Mouse (Mus musculus) kidney, embryonic 16.5 days (tissue): ENCODE data around the gene Gm20388. TPM values are rescaled to one million over a fixed set of nuclear protein-coding genes. Genes with fewer than 3 reads are reported as not detected.
A peak's percentile ranks its signal among the peaks of the same experiment; 100 is the strongest.

ENCODE experiments used
- ATAC-seq: fragments of 200-750 bp; cut with Nextera tagmentation; 2 replicates; pipeline ENCODE4 v1.8.0; 2017; ENCODE audit warnings: moderate TSS enrichment; ENCODE audit not compliant: low FRiP score, low TSS enrichment
- H3K27ac ChIP-seq: fragments of 300-500 bp; sonication (generic); 2 replicates; pipeline ENCODE4 v1.5.1; 2014; ENCODE audit warnings: low read length
- H3K27me3 ChIP-seq: fragments of 300-500 bp; sonication (generic); 2 replicates; pipeline ENCODE4 v1.6.1; 2014; ENCODE audit warnings: low read length, control low read depth, mixed read lengths; ENCODE audit not compliant: insufficient read depth
- H3K36me3 ChIP-seq: fragments of 300-500 bp; sonication (generic); 2 replicates; pipeline ENCODE4 v1.6.1; 2014; ENCODE audit warnings: low read length, control low read depth, mixed read lengths; ENCODE audit not compliant: insufficient read depth
- H3K4me1 ChIP-seq: fragments of 300-500 bp; sonication (generic); 2 replicates; pipeline ENCODE4 v1.6.1; 2014; ENCODE audit warnings: low read length, control low read depth, mixed read lengths; ENCODE audit not compliant: insufficient read depth
- H3K4me2 ChIP-seq: fragments of 300-500 bp; sonication (generic); replicated peaks from 2 replicates; pipeline ENCODE4 v1.6.1; 2014; ENCODE audit warnings: low read depth, low read length
- H3K4me3 ChIP-seq: fragments of 300-500 bp; sonication (generic); 2 replicates; pipeline ENCODE4 v1.5.1; 2014; ENCODE audit warnings: mild to moderate bottlenecking, low read length
- H3K9ac ChIP-seq: fragments of 300-500 bp; sonication (generic); replicated peaks from 2 replicates; pipeline ENCODE4 v1.6.1; 2014; ENCODE audit warnings: low read length
- H3K9me3 ChIP-seq: fragments of 300-500 bp; sonication (generic); 2 replicates; pipeline ENCODE4 v1.6.1; 2016; ENCODE audit warnings: low read length, control low read depth
- WGBS: fragments of 180-500 bp; shearing (Covaris S2); extraction: QIAGEN DNeasy Blood & Tissue Kit; methylation state at CpG from one replicate; pipeline ENCODE4 v1.1.7; 2014; 5-methylcytosine and 5-hydroxymethylcytosine counted together
- polyA plus RNA-seq: library from polyadenylated mRNA; unstranded; fragments of >200 nt; fragmentation: Nextera tagmentation; extraction: Ambion mirVana; gene quantifications from 2 replicates; pipeline ENCODE4 v1.2.1, GENCODE M21; 2015

Gm20388 gene
- polyA plus RNA-seq, 1 experiment from 2014 or later = 7.7 TPM

DNA sequence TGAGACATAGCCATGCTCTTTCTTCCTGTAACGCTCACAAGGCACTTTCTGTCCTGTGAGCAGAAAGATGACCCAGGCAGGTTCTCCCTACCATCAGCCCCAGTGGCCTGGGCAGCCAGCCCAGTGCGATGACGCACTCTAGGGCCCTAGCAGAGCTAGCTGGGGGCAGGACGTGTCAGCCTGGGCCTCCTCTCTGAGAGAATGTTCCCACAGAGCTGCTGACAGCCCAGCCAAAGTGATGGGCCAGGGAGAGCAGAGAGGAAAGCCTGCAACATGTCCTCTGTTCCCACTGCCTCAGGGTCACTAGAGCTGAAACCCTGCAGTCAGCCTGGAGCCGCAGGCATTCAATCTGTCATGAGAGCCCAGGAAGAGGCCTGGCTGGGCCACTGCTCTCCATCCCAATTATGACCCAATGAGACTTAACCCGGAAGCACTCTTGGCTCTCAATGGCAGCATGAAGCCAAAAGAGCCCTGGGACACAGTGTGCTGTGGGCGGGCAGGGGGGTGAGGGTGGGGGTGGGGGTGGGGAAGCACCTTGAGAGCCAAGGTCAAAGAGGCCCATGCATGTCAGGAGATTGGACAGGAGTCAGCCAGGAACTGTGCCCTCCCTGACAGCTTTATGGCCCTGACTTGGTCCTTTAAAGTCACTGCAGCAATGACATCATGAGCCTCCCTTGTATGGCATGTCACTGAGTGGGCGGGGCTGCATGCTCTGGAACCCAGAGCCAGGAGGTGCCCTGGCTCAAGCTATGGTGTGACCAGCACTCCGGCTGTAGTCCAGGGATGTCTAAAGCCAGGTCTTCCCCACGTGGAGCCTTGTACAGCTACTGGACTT, 1465.7 kb downstream of the Gm20388 start:
- Histone ChIP-seq H3K9ac (peak overlapping the region; percentile 40; the same call in 1 of the 2 replicates), H3K9me3 (no peaks in the 10 kb centered on the region), H3K27ac (peak overlapping the region; percentile 85), H3K4me2 (no peak overlapping the region), H3K27me3 (no peaks in the 10 kb centered on the region), H3K4me1 (peaks cover 79% of the 10 kb centered on the region), H3K36me3 (no peaks in the 10 kb centered on the region), H3K4me3 (no peak overlapping the region)
- ATAC-seq = peak; percentile 68
- WGBS = 22% methylated on average over 10 of the region's 10 CpGs

DNA sequence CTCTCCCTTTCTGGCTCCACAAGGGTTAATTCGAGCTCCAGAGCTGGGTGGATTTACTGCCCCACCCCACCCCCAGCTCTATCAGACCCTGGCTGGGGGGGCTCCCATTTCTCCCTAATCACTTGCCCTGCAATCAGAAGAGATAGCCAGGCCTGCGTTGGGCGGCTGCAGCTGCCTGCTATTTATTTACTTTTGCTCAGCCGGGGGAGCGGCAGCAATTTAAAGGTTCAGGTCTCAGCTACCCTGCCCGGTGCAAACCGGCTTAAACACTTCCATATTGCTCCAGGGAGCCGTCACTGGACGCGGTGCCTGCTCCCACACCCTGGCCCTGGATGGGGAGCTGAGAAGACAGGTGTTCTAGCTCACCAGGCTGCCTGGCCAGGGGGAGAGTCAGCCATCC, 1467.0 kb downstream of the Gm20388 start:
- no peaks in the 10 kb centered on the region for H3K36me3 ChIP-seq
- no peaks in the 10 kb centered on the region for H3K27me3 ChIP-seq
- peak overlapping the region; percentile 85 for H3K27ac ChIP-seq
- H3K4me2 ChIP-seq = no peak overlapping the region
- H3K4me3 ChIP-seq = no peak overlapping the region
- peak; percentile 80 for ATAC-seq
- WGBS = 11% methylated on average over 10 of the region's 10 CpGs
- H3K9ac ChIP-seq = peak overlapping the region; percentile 40; the same call in 1 of the 2 replicates
- peaks cover 90% of the 10 kb centered on the region for H3K4me1 ChIP-seq
- H3K9me3 ChIP-seq = no peaks in the 10 kb centered on the region

DNA sequence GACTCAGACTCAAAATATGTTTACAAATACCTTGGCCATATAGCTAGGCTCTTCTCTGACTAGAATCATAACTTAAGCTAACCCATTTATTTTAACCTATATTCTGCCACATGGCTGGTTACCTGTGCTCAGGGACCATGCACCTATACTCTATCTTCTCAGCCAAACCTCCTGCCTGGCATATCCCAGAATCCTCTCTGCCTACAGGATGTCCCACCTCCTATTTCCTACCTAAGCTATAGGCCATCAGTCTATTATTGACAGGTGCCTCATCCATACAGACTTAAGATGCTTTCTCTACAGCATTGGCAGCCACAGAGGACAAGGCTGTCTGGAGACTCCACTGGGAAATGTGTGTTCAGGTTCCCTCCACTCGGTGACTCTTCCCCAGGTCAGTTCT, 1468.7 kb downstream of the Gm20388 start:
- Histone ChIP-seq H3K9me3 (no peaks in the 10 kb centered on the region), H3K27me3 (no peaks in the 10 kb centered on the region), H3K9ac (no peak overlapping the region), H3K27ac (no peak overlapping the region; the same call in 1 of the 2 replicates), H3K4me2 (no peak overlapping the region), H3K4me1 (peaks cover 88% of the 10 kb centered on the region), H3K36me3 (no peaks in the 10 kb centered on the region), H3K4me3 (no peak overlapping the region)
- WGBS = 77% methylated on average over 1 of the region's 1 CpGs
- ATAC-seq = no peak

DNA sequence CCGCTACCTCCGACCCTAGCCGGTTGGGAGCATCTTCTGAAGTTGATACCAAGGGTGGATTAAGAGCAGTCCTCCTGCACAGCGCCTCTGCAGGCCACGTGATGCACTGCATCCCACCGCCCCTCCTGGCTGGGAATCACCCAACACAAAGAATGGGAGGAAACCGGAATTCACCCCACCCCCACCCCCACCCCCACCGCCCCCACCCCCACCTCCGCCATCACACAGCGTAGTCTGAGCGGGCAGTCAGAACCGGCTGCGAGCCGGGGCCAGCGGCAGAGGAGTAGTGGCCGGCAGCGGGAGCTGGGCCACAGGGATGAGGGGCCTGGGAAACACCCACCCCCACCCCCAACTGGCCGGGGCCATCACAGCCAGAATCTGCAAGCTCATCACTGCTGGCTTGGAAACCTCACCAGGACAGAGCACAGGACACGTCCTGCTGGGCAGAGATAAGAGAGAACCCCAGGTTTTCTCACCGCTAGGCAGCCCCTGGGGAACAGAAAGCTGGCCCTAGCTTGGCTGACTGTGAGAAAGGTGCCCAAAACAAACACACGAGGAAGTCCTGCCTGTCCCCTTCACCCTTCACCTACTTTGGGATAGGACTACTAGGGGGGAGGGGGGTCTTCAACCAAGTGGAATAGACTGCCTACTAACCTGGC, 1472.1 kb downstream of the Gm20388 start:
- peak overlapping the region; percentile 34 for H3K4me3 ChIP-seq
- peaks cover 62% of the 10 kb centered on the region for H3K4me1 ChIP-seq
- peak overlapping the region; percentile 62 for H3K9ac ChIP-seq
- no peaks in the 10 kb centered on the region for H3K9me3 ChIP-seq
- 1% methylated on average over 20 of the region's 21 CpGs for WGBS
- H3K4me2 ChIP-seq = peak overlapping the region; percentile 59
- no peaks in the 10 kb centered on the region for H3K36me3 ChIP-seq
- no peaks in the 10 kb centered on the region for H3K27me3 ChIP-seq
- peak overlapping the region; percentile 77 for H3K27ac ChIP-seq
- peak; percentile 62 for ATAC-seq

DNA sequence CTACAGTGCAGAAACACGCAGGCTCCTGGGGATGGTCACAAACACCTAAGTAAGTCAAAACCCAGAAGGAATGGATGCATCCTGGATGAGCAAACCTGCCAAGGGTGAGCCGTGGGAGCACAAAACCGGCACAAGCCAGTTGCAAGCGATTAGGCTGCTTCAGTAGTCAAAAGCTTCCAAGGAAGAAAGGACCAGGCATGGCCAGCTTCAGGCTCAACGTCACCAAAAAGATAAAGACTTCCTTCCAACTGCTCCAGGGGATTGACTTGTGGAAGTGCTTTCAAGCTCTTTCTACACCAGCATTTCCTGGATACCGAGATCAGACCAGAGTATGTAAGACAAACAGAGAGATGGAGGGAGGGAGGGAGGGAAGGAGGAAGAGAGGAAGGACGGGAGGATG, 1474.9 kb downstream of the Gm20388 start:
- no peaks in the 10 kb centered on the region for H3K9me3 ChIP-seq
- no peak overlapping the region for H3K9ac ChIP-seq
- H3K27ac ChIP-seq = no peak overlapping the region
- peaks cover 38% of the 10 kb centered on the region for H3K4me1 ChIP-seq
- ATAC-seq = no peak
- peaks cover 10% of the 10 kb centered on the region; the same call in 1 of the 2 replicates for H3K27me3 ChIP-seq
- H3K36me3 ChIP-seq = no peaks in the 10 kb centered on the region
- no peak overlapping the region for H3K4me3 ChIP-seq
- H3K4me2 ChIP-seq = no peak overlapping the region
- 42% methylated on average over 7 of the region's 7 CpGs for WGBS

DNA sequence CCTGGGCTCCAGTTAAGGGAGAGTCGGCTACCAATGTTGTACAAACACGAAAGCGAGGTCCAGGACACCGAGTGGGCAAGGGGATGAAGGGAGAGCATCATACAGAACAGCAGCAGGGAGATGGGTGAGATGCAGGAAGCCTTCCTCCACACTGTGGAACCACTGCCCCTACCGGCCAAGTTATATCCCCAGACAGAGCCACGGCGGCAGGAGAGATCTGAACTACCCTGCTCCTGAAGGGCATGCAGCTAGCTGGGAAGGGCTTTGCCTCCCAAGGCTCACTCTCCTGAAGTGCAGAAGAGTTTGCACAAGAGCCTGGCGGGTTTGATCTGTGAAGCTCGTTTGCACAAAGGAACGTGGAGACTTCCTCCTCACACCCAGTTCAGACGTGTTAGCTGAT, 1480.0 kb downstream of the Gm20388 start:
- no peaks in the 10 kb centered on the region for H3K9me3 ChIP-seq
- no peaks in the 10 kb centered on the region for H3K36me3 ChIP-seq
- peak; percentile 60; the same call in 1 of the 2 replicates for ATAC-seq
- peak overlapping the region; percentile 85 for H3K27ac ChIP-seq
- H3K27me3 ChIP-seq = peaks cover 20% of the 10 kb centered on the region; the same call in 1 of the 2 replicates
- peaks cover 42% of the 10 kb centered on the region for H3K4me1 ChIP-seq
- no peak overlapping the region for H3K4me3 ChIP-seq
- 13% methylated on average over 11 of the region's 11 CpGs for WGBS
- H3K4me2 ChIP-seq = no peak overlapping the region
- H3K9ac ChIP-seq = no peak overlapping the region

DNA sequence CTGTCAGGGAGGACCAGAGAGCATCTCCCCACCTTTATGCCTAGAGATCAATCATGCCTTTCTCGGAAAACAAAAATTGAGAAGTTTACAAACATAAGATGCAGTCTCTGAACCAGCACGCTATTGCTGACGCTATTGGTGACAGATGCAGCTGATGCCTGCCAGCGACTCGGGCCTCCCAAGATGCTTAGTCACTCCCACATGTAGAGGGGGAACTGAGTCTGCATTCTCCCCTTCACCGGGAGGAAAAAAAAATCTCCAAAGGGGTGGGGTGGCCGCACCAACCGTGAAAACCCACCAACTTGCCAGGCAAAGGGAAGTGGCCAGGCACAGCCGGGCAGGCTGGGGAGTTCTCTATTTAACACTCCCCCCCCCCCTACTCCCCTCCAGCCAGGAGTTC, 1480.6 kb downstream of the Gm20388 start:
- H3K36me3 ChIP-seq = no peaks in the 10 kb centered on the region
- no peak overlapping the region for H3K4me3 ChIP-seq
- H3K9me3 ChIP-seq = no peaks in the 10 kb centered on the region
- H3K9ac ChIP-seq = 0 out of 2 replicates have a peak overlapping the region, but pooled peaks have one; percentile 19
- WGBS = 8% methylated on average over 9 of the region's 9 CpGs
- H3K27me3 ChIP-seq = peaks cover 23% of the 10 kb centered on the region; the same call in 1 of the 2 replicates
- H3K4me1 ChIP-seq = peaks cover 43% of the 10 kb centered on the region
- no peak overlapping the region for H3K4me2 ChIP-seq
- no peak for ATAC-seq
- peak overlapping the region; percentile 85 for H3K27ac ChIP-seq

DNA sequence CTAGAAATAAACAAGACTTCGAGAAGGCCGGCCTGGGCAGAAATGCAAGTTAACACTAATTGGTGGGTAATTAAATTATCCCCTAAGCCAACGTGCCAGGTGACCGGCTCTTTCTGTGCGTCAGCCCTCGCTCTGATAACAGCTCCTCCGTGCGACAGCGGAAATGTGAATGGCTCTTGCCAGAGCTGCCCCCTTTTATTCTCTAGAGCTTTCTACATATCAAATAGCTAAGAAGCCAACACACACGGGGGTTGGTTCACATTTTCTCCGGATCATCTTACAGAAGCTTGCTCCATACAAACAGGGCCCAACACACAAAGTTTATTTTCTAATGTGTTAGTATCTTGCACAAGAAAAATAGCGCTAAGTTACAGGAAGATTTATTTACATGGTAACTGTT, 1481.1 kb downstream of the Gm20388 start:
- no peaks in the 10 kb centered on the region for H3K36me3 ChIP-seq
- peaks cover 27% of the 10 kb centered on the region; the same call in 1 of the 2 replicates for H3K27me3 ChIP-seq
- ATAC-seq = no peak
- no peaks in the 10 kb centered on the region for H3K9me3 ChIP-seq
- H3K27ac ChIP-seq = peak overlapping the region; percentile 85
- H3K9ac ChIP-seq = no peak overlapping the region
- no peak overlapping the region for H3K4me3 ChIP-seq
- 12% methylated on average over 12 of the region's 12 CpGs for WGBS
- no peak overlapping the region for H3K4me2 ChIP-seq
- H3K4me1 ChIP-seq = peaks cover 48% of the 10 kb centered on the region

DNA sequence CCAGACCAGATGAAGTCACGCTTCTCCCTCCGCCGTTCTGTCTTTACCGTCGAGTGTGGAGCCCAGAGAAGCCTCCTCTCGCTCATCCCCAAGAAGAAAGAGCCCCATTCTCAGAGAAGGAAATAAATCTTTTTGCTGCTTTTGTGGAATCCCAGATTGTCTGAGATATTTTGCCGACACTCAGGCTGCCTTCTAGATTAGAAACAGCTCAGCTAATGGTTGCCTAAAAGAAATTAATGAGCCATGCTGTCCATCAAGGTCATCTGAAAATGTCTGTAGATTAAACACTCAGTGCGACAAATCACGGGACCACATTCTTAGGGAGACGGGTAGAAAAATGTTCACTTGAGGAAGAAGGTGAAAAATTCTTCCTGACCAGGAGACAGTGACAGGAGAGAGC, 1481.8 kb downstream of the Gm20388 start:
- no peaks in the 10 kb centered on the region for H3K9me3 ChIP-seq
- ATAC-seq = no peak
- 0 out of 2 replicates have a peak overlapping the region, but pooled peaks have one; percentile 0 for H3K4me3 ChIP-seq
- peak overlapping the region; percentile 26 for H3K27ac ChIP-seq
- WGBS = 10% methylated on average over 10 of the region's 10 CpGs
- H3K4me1 ChIP-seq = peaks cover 55% of the 10 kb centered on the region
- H3K27me3 ChIP-seq = peaks cover 30% of the 10 kb centered on the region; the same call in 1 of the 2 replicates
- no peak overlapping the region for H3K9ac ChIP-seq
- peak overlapping the region; percentile 22 for H3K4me2 ChIP-seq
- H3K36me3 ChIP-seq = no peaks in the 10 kb centered on the region
